Mouse (Mus musculus) stomach, postnatal 0 days (tissue): ENCODE measurements around the gene Med7.

Experiments
- CTCF ChIP-seq: IDR thresholded peaks from 2 replicates; pipeline ENCODE4 v1.5.1; 2016; ENCODE audit warnings: antibody characterized with exemption, low read depth, mild to moderate bottlenecking, moderate library complexity
- EP300 ChIP-seq: optimal IDR thresholded peaks from 2 replicates; pipeline ENCODE3; 2016; ENCODE audit warnings: antibody characterized with exemption

DNA sequence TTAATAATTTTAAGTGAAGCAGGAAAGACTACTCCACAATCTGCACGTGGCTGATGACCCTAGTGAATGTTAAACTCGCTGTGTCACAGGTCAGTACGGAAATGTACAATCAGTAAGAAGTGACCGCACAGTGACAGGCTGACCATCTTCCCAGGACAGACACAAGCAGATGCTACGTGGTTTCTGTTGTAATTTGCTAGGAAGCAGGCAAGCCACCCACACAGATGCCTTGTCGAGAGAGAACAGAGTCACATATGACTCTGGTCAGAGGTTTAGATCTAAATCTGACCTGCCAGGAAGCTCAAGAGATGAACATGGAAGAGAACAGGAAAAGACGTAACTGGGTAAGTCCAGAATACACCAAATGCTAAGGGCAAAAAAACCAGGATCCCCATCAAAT lies 43.8 kb upstream of the Med7 start:
- TF ChIP-seq CTCF: no peak
- no peak for TF ChIP-seq EP300
